11 mouse cellular contexts compared by ENCODE assay signal in the genomic region with DNA sequence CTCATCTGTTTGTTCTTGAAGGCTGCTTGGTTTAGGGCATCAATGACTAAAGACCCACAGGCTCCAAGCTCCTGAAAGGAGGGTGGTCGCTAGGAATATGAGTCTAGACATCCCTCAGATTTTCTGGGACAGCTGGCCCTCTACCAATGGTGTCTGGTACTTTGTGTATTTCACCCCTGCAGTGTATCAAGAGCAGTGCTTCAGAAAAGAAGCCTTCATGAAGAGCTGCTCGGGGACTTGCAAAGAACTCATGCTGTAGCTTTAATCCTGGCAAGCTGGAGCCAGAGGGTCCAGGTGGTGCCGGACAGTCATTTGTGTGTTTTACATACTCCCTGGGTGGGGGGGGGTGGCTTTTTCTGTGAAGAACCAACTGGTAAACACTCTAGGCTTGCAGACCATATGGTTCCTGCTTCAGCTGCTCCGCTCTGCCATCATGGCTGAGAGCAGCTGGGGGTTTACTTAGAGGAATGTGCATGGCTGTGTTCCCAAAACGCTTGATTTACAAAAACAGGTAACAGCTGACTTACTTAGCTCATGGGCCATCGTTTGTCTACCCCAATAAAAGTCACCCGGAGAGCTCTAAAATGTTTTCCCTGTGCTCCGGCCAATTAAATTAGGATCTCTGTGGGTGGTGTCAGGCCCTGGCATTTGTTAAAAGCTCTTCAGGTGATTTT. TPM values are rescaled to one million over a fixed set of nuclear protein-coding genes. Genes with fewer than 3 reads are reported as not detected.
DNase-seq lines count a peak whose midpoint lies in the region; ATAC-seq and TF ChIP-seq lines count a peak whose summit lies in the region.
"Had no signal": no experiment of that assay in that cellular context is flagged by ENCODE, and none has a peak within 500 bp of the region (broad histone marks: within the 10 kb centered on the region; RNA-seq: fewer than 3 reads in every experiment).

No protein-coding gene starts in this region.

- no peak for TF ChIP-seq CTCF in lung, embryonic 14.5 days (IDR thresholded peaks at IDR 0.05; ENCODE audit: low read depth)

- no peak overlapping the region for H3K9ac ChIP-seq in forebrain, embryonic 14.5 days (ENCODE audit: low read length)
- no peak overlapping the region for H3K9ac ChIP-seq in forebrain, embryonic 12.5 days
- H3K9ac ChIP-seq in lung, embryonic 14.5 days = no peak overlapping the region
- H3K9ac ChIP-seq in limb, embryonic 12.5 days (replicated peaks) = no peak overlapping the region

- ATAC-seq in forebrain, embryonic 14.5 days = peak; percentile 92
- ATAC-seq in forebrain, embryonic 12.5 days (ENCODE audit: low FRiP score) = no peak
- ATAC-seq in lung, embryonic 14.5 days (ENCODE audit: insufficient read depth) = peak; percentile 71
- ATAC-seq in limb, embryonic 12.5 days (ENCODE audit: insufficient number of reproducible peaks, insufficient read depth, low FRiP score, low TSS enrichment, low read depth) = peak; percentile 95
- no peak for ATAC-seq in inflammation-experienced regulatory T-cells, adult 6 months
- ATAC-seq: Patski had no signal

- H3K4me2 ChIP-seq in forebrain, embryonic 14.5 days (ENCODE audit: low read length) = no peak overlapping the region
- no peak overlapping the region for H3K4me2 ChIP-seq in forebrain, embryonic 12.5 days
- H3K4me2 ChIP-seq in lung, embryonic 14.5 days = no peak overlapping the region
- H3K4me2 ChIP-seq in limb, embryonic 12.5 days = peak overlapping the region; percentile 30

- H3K27ac ChIP-seq in forebrain, embryonic 14.5 days (ENCODE audit: low read depth, low read length) = no peak overlapping the region; the same call in 1 of the 2 replicates
- H3K27ac ChIP-seq in forebrain, embryonic 12.5 days = no peak overlapping the region
- no peak overlapping the region for H3K27ac ChIP-seq in lung, embryonic 14.5 days (ENCODE audit: low read depth)
- peak overlapping the region; percentile 75 for H3K27ac ChIP-seq in limb, embryonic 12.5 days

- no peaks in the 10 kb centered on the region for H3K27me3 ChIP-seq in forebrain, embryonic 14.5 days (replicated peaks; ENCODE audit: control insufficient read depth, insufficient read depth, low read length)
- no peaks in the 10 kb centered on the region; the same call in 1 of the 2 replicates for H3K27me3 ChIP-seq in forebrain, embryonic 12.5 days
- H3K27me3 ChIP-seq in lung, embryonic 14.5 days (ENCODE audit: insufficient read depth, low read length) = no peaks in the 10 kb centered on the region
- no peaks in the 10 kb centered on the region; the same call in 1 of the 2 replicates for H3K27me3 ChIP-seq in limb, embryonic 12.5 days

- WGBS in forebrain, embryonic 14.5 days = 22% methylated on average over 8 of the region's 8 CpGs
- 22% methylated on average over 8 of the region's 8 CpGs for WGBS in forebrain, embryonic 12.5 days
- 35% methylated on average over 8 of the region's 8 CpGs for WGBS in lung, embryonic 14.5 days
- 16% methylated on average over 8 of the region's 8 CpGs for WGBS in limb, embryonic 12.5 days

- H3K4me3 ChIP-seq in forebrain, embryonic 14.5 days (ENCODE audit: low read depth, low read length) = no peak overlapping the region
- H3K4me3 ChIP-seq in forebrain, embryonic 12.5 days (replicated peaks) = no peak overlapping the region
- no peak overlapping the region for H3K4me3 ChIP-seq in lung, embryonic 14.5 days (ENCODE audit: low read depth, low read length)
- no peak overlapping the region; the same call in 1 of the 2 replicates for H3K4me3 ChIP-seq in limb, embryonic 12.5 days (replicated peaks)
- H3K4me3 ChIP-seq: erythroblast, embryonic 14.5 days had no signal

- H3K4me1 ChIP-seq in forebrain, embryonic 14.5 days (ENCODE audit: control insufficient read depth, insufficient read depth, low read length) = no peaks in the 10 kb centered on the region; the same call in 1 of the 2 replicates
- H3K4me1 ChIP-seq in forebrain, embryonic 12.5 days = no peaks in the 10 kb centered on the region
- no peaks in the 10 kb centered on the region for H3K4me1 ChIP-seq in lung, embryonic 14.5 days (ENCODE audit: insufficient read depth)
- H3K4me1 ChIP-seq in limb, embryonic 12.5 days (replicated peaks) = peaks cover 19% of the 10 kb centered on the region

- H3K36me3 ChIP-seq in forebrain, embryonic 14.5 days (ENCODE audit: control insufficient read depth, insufficient read depth, low read length) = no peaks in the 10 kb centered on the region
- H3K36me3 ChIP-seq in forebrain, embryonic 12.5 days (replicated peaks) = no peaks in the 10 kb centered on the region
- no peaks in the 10 kb centered on the region for H3K36me3 ChIP-seq in lung, embryonic 14.5 days (ENCODE audit: insufficient read depth)
- no peaks in the 10 kb centered on the region for H3K36me3 ChIP-seq in limb, embryonic 12.5 days

- peak; percentile 88 for DNase-seq in forebrain, embryonic 14.5 days (ENCODE audit: low spot score)
- peak; percentile 71 for DNase-seq in lung, embryonic 14.5 days
- DNase-seq in lung, postnatal 25 days (ENCODE audit: low spot score) = no peak
- peak; percentile 11 for DNase-seq in embryo, embryonic 10.5 days (ENCODE audit: low spot score)
- no peak for DNase-seq in spleen, postnatal 4 days (ENCODE audit: low spot score in 2 of 2)
- DNase-seq: thymus, postnatal 36 days had no signal

- no peaks in the 10 kb centered on the region for H3K9me3 ChIP-seq in forebrain, embryonic 14.5 days (replicated peaks; ENCODE audit: control insufficient read depth, low read length)
- H3K9me3 ChIP-seq in forebrain, embryonic 12.5 days = no peaks in the 10 kb centered on the region
- H3K9me3 ChIP-seq in lung, embryonic 14.5 days (ENCODE audit: low read depth, low read length) = no peaks in the 10 kb centered on the region
- no peaks in the 10 kb centered on the region for H3K9me3 ChIP-seq in limb, embryonic 12.5 days

RNA-seq across cellular contexts. Expression of gene Kcnk13, which starts 38.8 kb away (rescaled TPM):
- polyA plus RNA-seq in forebrain, embryonic 14.5 days (2014; fragmentation: Nextera tagmentation; extraction: Ambion mirVana) = 0.94 and 1.2 TPM in 2 replicates
- polyA plus RNA-seq in forebrain, embryonic 12.5 days (2016; fragmentation: Nextera tagmentation; extraction: Ambion mirVana) = 0.31 and 0.42 TPM in 2 replicates
- polyA plus RNA-seq in lung, embryonic 14.5 days (2014; fragmentation: Nextera tagmentation; extraction: Ambion mirVana) = 2.7 and 3.6 TPM in 2 replicates
- 1.7 and 2.1 TPM in 2 replicates for polyA plus RNA-seq in limb, embryonic 12.5 days (2016; fragmentation: Nextera tagmentation; extraction: Ambion mirVana)
- not detected for polyA plus RNA-seq in inflammation-experienced regulatory T-cells, adult 6 months (2017; shearing (Covaris generic))
- polyA plus RNA-seq: erythroblast, embryonic 14.5 days; Patski had no signal

Comparison
In these comparisons a context has a peak if more than half of its experiments do, and no peak if none do; other contexts are left out.
1. ATAC-seq: peak in forebrain, embryonic 14.5 days (single experiment), lung, embryonic 14.5 days (single experiment) and limb, embryonic 12.5 days (single experiment); none in forebrain, embryonic 12.5 days (single experiment) and inflammation-experienced regulatory T-cells, adult 6 months (single experiment).
2. DNase-seq: peak in forebrain, embryonic 14.5 days (single experiment), lung, embryonic 14.5 days (single experiment) and embryo, embryonic 10.5 days (single experiment); none in lung, postnatal 25 days (single experiment) and spleen, postnatal 4 days (0 of 2).